Mouse (Mus musculus) spleen, adult 2 months (tissue): ENCODE data around the gene Bend3. TPM values are rescaled to one million over a fixed set of nuclear protein-coding genes. Genes with fewer than 3 reads are reported as not detected.

Experiments
- DNase-seq, 2 experiments: peaks; one replicate each; pipeline versions ENCODE4 v3.0.0 to v3.0.0-alpha.2; 2012 to 2021; ENCODE audit warnings: low spot score in 2 of 2, low read depth in 1 of 2
- H3K27ac ChIP-seq: fragments of 200-500 bp; 2 replicates; pipeline ENCODE4 v1.5.1; 2012; ENCODE audit warnings: low read length, inconsistent platforms; ENCODE audit not compliant: insufficient read depth
- H3K27me3 ChIP-seq: fragments of 200-500 bp; 2 replicates; pipeline ENCODE4 v1.6.1; 2012; ENCODE audit warnings: mild to moderate bottlenecking, moderate library complexity, low read length, inconsistent platforms; ENCODE audit not compliant: control insufficient read depth, insufficient read depth
- H3K36me3 ChIP-seq: fragments of 200-500 bp; 2 replicates; pipeline ENCODE4 v1.6.1; 2012; ENCODE audit warnings: mild to moderate bottlenecking, low read length, inconsistent platforms; ENCODE audit not compliant: control insufficient read depth, insufficient read depth
- H3K4me1 ChIP-seq: fragments of 200-500 bp; 2 replicates; pipeline ENCODE4 v1.6.1; 2011; ENCODE audit warnings: inconsistent platforms; ENCODE audit not compliant: control insufficient read depth, insufficient read depth, insufficient read length
- H3K4me3 ChIP-seq: fragments of 200-500 bp; 2 replicates; pipeline ENCODE4 v1.5.1; 2011; ENCODE audit warnings: mild to moderate bottlenecking, inconsistent platforms; ENCODE audit not compliant: insufficient read depth, insufficient read length; ENCODE audit errors: extremely low read depth
- CTCF ChIP-seq: fragments of 200-500 bp; IDR thresholded peaks from 2 replicates; pipeline ENCODE4 v1.5.1; 2011; ENCODE audit warnings: mild to moderate bottlenecking, inconsistent platforms; ENCODE audit not compliant: insufficient read depth, insufficient read length, insufficient replicate concordance; ENCODE audit errors: extremely low read depth
- POLR2A ChIP-seq: fragments of 200-500 bp; IDR thresholded peaks from 2 replicates; pipeline ENCODE4 v1.6.1; 2011; ENCODE audit warnings: low read depth, low read length, inconsistent platforms
- WGBS: fragments of 180-500 bp; shearing (Covaris S2); methylation state at CpG from one replicate; pipeline ENCODE4 v1.1.7; 2018; 5-methylcytosine and 5-hydroxymethylcytosine counted together
- polyA plus RNA-seq: library from polyadenylated mRNA; depleted of rRNA; stranded (reverse); fragments of >200 nt; gene quantifications from 2 replicates; pipeline ENCODE4 v1.2.3, GENCODE M21; 2012; rRNA removed

The Bend3 gene
- polyA plus RNA-seq = 2.1 and 3.1 TPM in 2 replicates

DNA sequence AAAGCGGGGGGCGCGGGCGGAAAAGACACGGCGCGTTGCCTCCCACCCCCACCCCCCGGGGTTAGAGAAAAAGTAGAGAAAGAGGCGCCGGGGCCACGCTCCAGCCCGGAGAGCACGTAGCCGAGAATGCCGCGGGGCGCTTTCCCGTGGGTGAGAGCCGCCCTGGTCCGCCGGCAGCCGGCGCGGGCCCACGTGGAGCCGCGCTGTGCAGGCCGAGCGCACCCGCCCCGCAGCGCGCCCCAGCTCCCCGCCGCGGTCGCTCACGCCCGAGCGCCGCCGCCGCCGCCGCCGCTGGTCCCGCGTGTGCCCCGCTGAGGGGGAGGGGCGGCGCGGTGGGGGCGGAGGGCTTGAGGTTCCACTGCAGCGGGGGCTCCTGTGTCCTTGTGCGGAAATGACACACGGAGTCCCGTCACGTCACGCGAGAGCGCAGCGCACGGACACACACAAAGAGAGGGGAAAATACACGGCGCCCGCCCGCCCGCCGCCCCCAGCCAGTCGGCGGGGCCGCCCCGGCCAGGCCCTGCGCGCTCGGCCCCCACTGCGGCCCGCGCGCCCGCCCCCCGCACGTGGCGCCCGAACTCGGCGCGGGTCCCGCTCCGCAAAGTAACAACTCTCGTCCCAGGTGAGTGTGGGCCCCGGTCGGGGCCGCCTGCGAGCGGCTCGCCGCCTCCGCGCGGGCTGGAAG, at the start of gene Bend3:
Bend3 (plus strand) TSS at position 81 of the 685 bp plus-strand sequence.
- Histone ChIP-seq H3K27ac (peak within 1 kb of the TSS; percentile 72), H3K27me3 (peaks cover 10% of the 10 kb centered on the region; the same call in 1 of the 2 replicates), H3K4me1 (no peaks in the 10 kb centered on the region; the same call in none of the 2 replicates), H3K4me3 (peak within 1 kb of the TSS; percentile 84), H3K36me3 (no peaks in the 10 kb centered on the region)
- TF ChIP-seq CTCF (no peak), POLR2A (no peak)
- under 1% methylated on average over 80 of the region's 101 CpGs for WGBS
- DNase-seq = peak in 1 of 2 experiments; percentile 36

DNA sequence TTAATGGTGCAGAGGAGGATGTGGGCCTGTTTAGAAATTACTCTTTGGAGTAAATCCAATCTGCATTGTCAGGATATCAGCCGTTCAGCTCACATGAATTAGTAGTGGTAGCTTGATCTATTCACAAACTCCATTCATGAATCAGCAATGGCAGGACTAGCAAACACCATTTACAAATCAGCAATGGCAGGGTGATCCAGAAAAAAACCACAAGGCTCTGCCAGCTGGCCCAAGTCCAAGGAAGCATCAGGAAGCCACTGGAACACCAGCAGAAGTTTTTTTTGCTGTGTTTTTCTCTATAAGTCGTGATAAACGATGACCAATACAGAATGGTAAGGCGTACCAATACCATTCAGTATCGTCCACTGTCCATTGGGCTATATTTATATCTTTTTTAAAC, 48.0 kb upstream of the Bend3 start:
- H3K4me1 ChIP-seq = no peaks in the 10 kb centered on the region
- H3K27ac ChIP-seq = no peak overlapping the region
- no peak overlapping the region for H3K4me3 ChIP-seq
- no peak for DNase-seq
- 93% methylated on average over 5 of the region's 5 CpGs for WGBS
- no peaks in the 10 kb centered on the region for H3K36me3 ChIP-seq
- no peaks in the 10 kb centered on the region for H3K27me3 ChIP-seq
- TF ChIP-seq POLR2A (no peak), CTCF (no peak)

- Histone ChIP-seq H3K27ac (no peak overlapping the region), H3K4me3 (no peak overlapping the region), H3K36me3 (no peaks in the 10 kb centered on the region), H3K4me1 (no peaks in the 10 kb centered on the region), H3K27me3 (no peaks in the 10 kb centered on the region)
- TF ChIP-seq POLR2A (no peak), CTCF (no peak)
- WGBS = 94% methylated on average over 4 of the region's 4 CpGs
- no peak for DNase-seq
Observed at GRCm38 (mm10) chr10:43434326-43434725, 44.3 kb upstream of the Bend3 start.

GRCm38 (mm10) chr10:43435757-43436156, 42.9 kb upstream of the Bend3 start:
- Histone ChIP-seq H3K36me3 (no peaks in the 10 kb centered on the region), H3K27me3 (no peaks in the 10 kb centered on the region), H3K27ac (no peak overlapping the region), H3K4me1 (no peaks in the 10 kb centered on the region), H3K4me3 (no peak overlapping the region)
- DNase-seq = no peak
- TF ChIP-seq CTCF = no peak
- TF ChIP-seq POLR2A = no peak
- WGBS = 94% methylated on average over 3 of the region's 3 CpGs

GRCm38 (mm10) chr10:43439492-43439941, 39.1 kb upstream of the Bend3 start:
- Histone ChIP-seq H3K36me3 (no peaks in the 10 kb centered on the region), H3K27ac (no peak overlapping the region), H3K4me1 (no peaks in the 10 kb centered on the region), H3K27me3 (no peaks in the 10 kb centered on the region), H3K4me3 (no peak overlapping the region)
- no peak for TF ChIP-seq POLR2A
- TF ChIP-seq CTCF = no peak
- 88% methylated on average over 7 of the region's 7 CpGs for WGBS
- DNase-seq = no peak

GRCm38 (mm10) chr10:43440050-43440449, 38.6 kb upstream of the Bend3 start:
- H3K36me3 ChIP-seq = no peaks in the 10 kb centered on the region
- 73% methylated on average over 13 of the region's 13 CpGs for WGBS
- H3K4me3 ChIP-seq = no peak overlapping the region
- no peaks in the 10 kb centered on the region for H3K27me3 ChIP-seq
- no peak for TF ChIP-seq CTCF
- TF ChIP-seq POLR2A = no peak
- no peaks in the 10 kb centered on the region for H3K4me1 ChIP-seq
- H3K27ac ChIP-seq = no peak overlapping the region
- DNase-seq = no peak
